Mouse (Mus musculus) embryonic fibroblast, embryonic 13.5 days (primary cell): Measurements from ENCODE around the gene Kifc1. TPM values are rescaled to one million over a fixed set of nuclear protein-coding genes. Genes with fewer than 3 reads are reported as not detected.

Source experiments
- H3K27ac ChIP-seq: 2 replicates; pipeline ENCODE4 v1.5.1; 2012; ENCODE audit warnings: low read length, control low read depth, inconsistent platforms; ENCODE audit not compliant: insufficient read depth
- H3K4me1 ChIP-seq: 2 replicates; pipeline ENCODE4 v1.6.1; 2011; ENCODE audit warnings: low read length; ENCODE audit not compliant: control insufficient read depth, insufficient read depth
- H3K4me3 ChIP-seq: 2 replicates; pipeline ENCODE4 v1.5.1; 2011; ENCODE audit warnings: mild to moderate bottlenecking, control low read depth, low read length; ENCODE audit not compliant: insufficient read depth
- CTCF ChIP-seq: IDR thresholded peaks from 2 replicates; pipeline ENCODE4 v1.5.1; 2011; ENCODE audit warnings: mild to moderate bottlenecking, control low read depth, low read length, moderate library complexity, borderline replicate concordance; ENCODE audit not compliant: insufficient read depth
- POLR2A ChIP-seq: IDR thresholded peaks from 2 replicates; pipeline ENCODE4 v1.6.1; 2011; ENCODE audit warnings: low read depth, mild to moderate bottlenecking, control low read depth, low read length, moderate library complexity
- polyA plus RNA-seq: library from polyadenylated mRNA; stranded (reverse); fragments of >200 nt; gene quantifications from 2 replicates; pipeline ENCODE4 v1.2.4, GENCODE M21; 2011; ENCODE audit warnings: low read depth; ENCODE audit not compliant: missing spikeins, insufficient read length

The Kifc1 gene
- polyA plus RNA-seq, 1 experiment, result 63.1 TPM

DNA sequence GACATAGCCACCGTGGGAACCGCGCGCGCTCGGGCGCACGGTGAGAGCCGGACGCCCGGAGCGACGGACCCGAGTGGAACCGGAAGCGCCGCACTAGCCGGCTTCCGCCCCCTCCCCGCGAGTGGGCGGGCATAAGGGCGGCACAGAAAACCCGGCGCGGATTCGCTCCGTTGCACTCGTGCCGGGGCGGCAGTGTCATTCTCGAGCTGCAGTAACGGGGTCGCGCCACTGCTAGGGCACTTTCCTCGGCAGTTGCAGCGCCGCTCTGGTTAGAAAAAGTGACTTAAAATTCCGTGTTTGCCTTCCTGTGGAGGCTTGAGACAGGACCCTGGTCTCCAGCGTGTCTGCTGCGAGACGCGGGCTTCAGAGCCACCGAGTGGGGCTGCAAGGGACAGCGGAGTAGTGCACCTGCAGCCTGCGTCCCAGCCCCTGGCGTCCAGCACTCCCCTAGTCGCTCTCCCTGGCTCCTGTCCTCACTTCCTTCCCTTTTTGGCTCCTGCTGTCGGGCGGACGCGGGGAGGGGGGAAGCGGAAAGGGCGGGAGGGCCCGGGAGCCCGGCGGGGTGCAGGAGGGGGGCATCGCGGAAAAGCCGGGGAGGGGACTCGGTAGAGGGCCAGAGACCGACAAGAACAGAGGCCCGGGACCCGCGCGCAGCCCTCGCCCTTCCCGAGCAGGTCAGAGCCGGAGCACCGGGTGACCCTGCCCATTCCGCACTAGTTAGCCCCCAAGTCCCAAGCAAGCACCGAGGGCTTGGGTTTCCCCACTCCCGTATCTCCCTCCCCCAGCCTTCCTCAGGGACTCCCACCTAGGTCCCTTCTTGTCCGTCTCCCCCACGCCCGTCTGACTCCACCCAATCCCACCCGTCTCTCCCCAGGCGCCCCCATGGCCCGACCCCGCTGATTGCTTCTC is 39.2 kb upstream of the Kifc1 start, which contains the start of gene Rgl2:
TSS of gene Rgl2 (plus strand) at position 173 of the 909 bp plus-strand sequence.
- TF ChIP-seq CTCF (peak; percentile 8; the same call in 1 of the 2 replicates), POLR2A (peak; percentile 50)
- H3K4me1 ChIP-seq, result no peaks in the 10 kb centered on the region
- H3K27ac ChIP-seq, result peak within 1 kb of the TSS; percentile 69
- peak within 1 kb of the TSS; percentile 77 for H3K4me3 ChIP-seq

DNA sequence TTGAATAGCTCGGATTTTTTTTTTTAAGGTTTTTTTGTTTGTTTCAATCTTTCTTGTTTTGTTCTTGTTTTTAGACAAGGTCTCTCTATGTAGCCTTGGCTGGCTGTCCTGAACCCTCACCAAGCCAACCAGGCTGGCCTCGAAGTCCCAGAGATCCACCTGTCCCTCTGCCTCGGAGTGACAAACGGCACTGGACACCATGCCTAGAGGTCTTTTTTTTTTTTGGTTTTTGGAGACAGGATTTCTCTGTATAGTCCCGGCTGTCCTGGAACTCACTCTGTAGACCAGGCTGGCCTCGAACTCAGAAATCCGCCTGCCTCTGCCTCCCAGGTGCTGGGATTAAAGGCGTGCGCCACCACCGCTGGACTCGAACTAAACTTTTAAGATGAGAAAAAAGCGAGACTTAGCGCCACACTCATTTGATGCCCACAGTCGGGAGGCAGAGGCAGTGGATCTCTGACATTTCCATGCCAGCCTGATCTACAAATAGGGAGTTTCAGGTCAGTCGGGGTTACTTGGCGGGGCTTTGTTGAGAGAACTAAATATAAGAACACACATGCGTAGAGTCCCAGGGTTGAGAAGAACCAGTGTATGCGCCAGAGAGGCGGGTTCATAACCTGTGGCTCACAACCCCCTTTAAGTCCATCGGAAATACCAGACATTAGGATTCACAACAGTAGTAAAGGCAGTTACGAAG is 37.9 kb upstream of the Kifc1 start:
- Histone ChIP-seq H3K4me3 (peak overlapping the region; percentile 77), H3K4me1 (no peaks in the 10 kb centered on the region), H3K27ac (no peak overlapping the region)
- no peak for TF ChIP-seq POLR2A
- TF ChIP-seq CTCF, result no peak

- Histone ChIP-seq H3K4me1 (no peaks in the 10 kb centered on the region), H3K4me3 (no peak overlapping the region), H3K27ac (no peak overlapping the region)
- peak; percentile 5; the same call in 1 of the 2 replicates for TF ChIP-seq CTCF
- TF ChIP-seq POLR2A, result no peak
These were observed 35.9 kb upstream of the Kifc1 start for GRCm38 (mm10) chr17:33926207-33926932.

- no peak overlapping the region for H3K27ac ChIP-seq
- TF ChIP-seq CTCF, result no peak
- TF ChIP-seq POLR2A, result no peak
- no peaks in the 10 kb centered on the region for H3K4me1 ChIP-seq
- no peak overlapping the region for H3K4me3 ChIP-seq
These were observed 35.1 kb upstream of the Kifc1 start for GRCm38 (mm10) chr17:33925406-33926116.

DNA sequence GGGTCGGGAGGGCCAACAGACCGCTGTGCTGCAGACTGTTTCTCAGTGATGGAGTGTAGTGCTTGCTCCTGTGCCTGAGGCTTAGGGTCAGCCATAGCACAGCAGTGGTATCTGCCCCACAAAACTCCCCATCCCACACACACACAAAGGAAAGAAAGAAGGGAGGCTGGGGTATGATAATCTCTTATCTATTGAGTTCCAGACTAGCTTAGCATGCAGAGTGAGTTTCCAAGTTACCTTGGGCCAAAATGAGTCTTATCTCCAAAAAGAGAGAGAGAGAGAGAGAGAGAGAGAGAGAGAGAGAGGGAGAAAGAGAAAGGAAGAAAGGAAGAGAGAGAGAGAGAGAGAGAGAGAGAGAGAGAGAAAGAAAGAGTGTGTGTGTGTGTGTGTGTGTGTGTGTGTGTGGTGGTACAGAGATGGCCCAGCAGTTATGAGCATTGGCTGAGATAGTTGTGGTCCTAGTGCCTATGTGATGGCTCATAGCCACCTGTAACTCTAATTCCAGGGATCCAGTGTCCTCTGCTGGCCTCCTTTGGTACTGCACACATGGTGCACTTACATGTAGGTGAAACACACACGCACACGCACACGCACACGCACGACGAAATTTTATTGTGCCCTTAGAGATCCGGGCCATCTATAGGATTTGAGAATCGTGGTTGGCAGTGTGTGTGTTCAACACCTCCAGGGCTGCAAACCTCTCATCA is 34.3 kb upstream of the Kifc1 start:
- TF ChIP-seq POLR2A (no peak), CTCF (peak; percentile 28; the same call in 1 of the 2 replicates)
- no peaks in the 10 kb centered on the region for H3K4me1 ChIP-seq
- no peak overlapping the region for H3K4me3 ChIP-seq
- H3K27ac ChIP-seq, result no peak overlapping the region

DNA sequence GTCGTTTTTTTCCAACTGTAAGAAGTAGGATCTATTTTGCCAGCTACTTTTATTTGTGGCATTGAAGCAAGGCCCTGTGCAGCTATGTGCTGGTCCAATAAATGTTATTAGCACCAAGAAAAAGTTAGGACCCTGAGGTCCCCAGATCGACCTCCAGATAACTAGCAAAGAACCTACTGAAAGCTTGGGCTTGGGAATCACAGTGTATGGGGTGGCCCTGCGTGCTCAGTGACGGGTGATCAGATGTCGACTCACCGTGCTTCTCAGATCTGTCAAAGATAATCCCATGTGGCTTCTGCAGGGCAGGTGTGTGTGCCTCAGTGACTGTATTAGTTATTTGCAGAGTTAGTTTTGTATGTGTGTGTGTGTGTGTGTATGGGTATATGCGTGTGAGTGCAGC is 30.9 kb upstream of the Kifc1 start:
- Histone ChIP-seq H3K27ac (no peak overlapping the region), H3K4me1 (no peaks in the 10 kb centered on the region), H3K4me3 (no peak overlapping the region)
- TF ChIP-seq POLR2A (no peak), CTCF (no peak)

- H3K4me1 ChIP-seq, result no peaks in the 10 kb centered on the region
- H3K4me3 ChIP-seq, result peak overlapping the region; percentile 61
- peak; percentile 88 for TF ChIP-seq CTCF
- TF ChIP-seq POLR2A, result peak; percentile 77
- peak overlapping the region; percentile 24 for H3K27ac ChIP-seq
These were observed 30.0 kb upstream of the Kifc1 start for GRCm38 (mm10) chr17:33920282-33921097.
